Mouse (Mus musculus) midbrain, embryonic 15.5 days (tissue): Measurements from ENCODE around the gene Arpc2. TPM values are rescaled to one million over a fixed set of nuclear protein-coding genes. Genes with fewer than 3 reads are reported as not detected.

Experiments used
- ATAC-seq: fragments of 200-750 bp; cut with Nextera tagmentation; replicated peaks from 2 replicates; pipeline ENCODE4 v1.8.0; 2017; ENCODE audit warnings: moderate TSS enrichment
- H3K27ac ChIP-seq: fragments of 300-500 bp; sonication (generic); 2 replicates; pipeline ENCODE4 v1.5.1; 2015; ENCODE audit warnings: mild to moderate bottlenecking, inconsistent platforms
- H3K27me3 ChIP-seq: fragments of 300-500 bp; sonication (generic); replicated peaks from 2 replicates; pipeline ENCODE4 v1.6.1; 2015; ENCODE audit warnings: inconsistent platforms
- H3K36me3 ChIP-seq: fragments of 300-500 bp; sonication (generic); replicated peaks from 2 replicates; pipeline ENCODE4 v1.6.1; 2015; ENCODE audit warnings: inconsistent platforms
- H3K4me1 ChIP-seq: fragments of 300-500 bp; sonication (generic); 2 replicates; pipeline ENCODE4 v1.6.1; 2015; ENCODE audit warnings: inconsistent platforms
- H3K4me2 ChIP-seq: fragments of 300-500 bp; sonication (generic); 2 replicates; pipeline ENCODE4 v1.6.1; 2015; ENCODE audit warnings: inconsistent platforms, mild to moderate bottlenecking, moderate library complexity
- H3K4me3 ChIP-seq: fragments of 300-500 bp; sonication (generic); 2 replicates; pipeline ENCODE4 v1.5.1; 2015; ENCODE audit warnings: mild to moderate bottlenecking, inconsistent platforms
- H3K9ac ChIP-seq: fragments of 300-500 bp; sonication (generic); 2 replicates; pipeline ENCODE4 v1.6.1; 2015; ENCODE audit warnings: mild to moderate bottlenecking, inconsistent platforms
- H3K9me3 ChIP-seq: fragments of 300-500 bp; sonication (generic); 2 replicates; pipeline ENCODE4 v1.6.1; 2016; ENCODE audit warnings: inconsistent platforms
- WGBS: fragments of 180-500 bp; shearing (Covaris S2); methylation state at CpG from one replicate; pipeline ENCODE4 v1.1.7; 2015; ENCODE audit warnings: mixed read lengths; 5-methylcytosine and 5-hydroxymethylcytosine counted together
- polyA plus RNA-seq: library from polyadenylated mRNA; unstranded; fragments of >200 nt; fragmentation: Nextera tagmentation; extraction: Ambion mirVana; gene quantifications from 2 replicates; pipeline ENCODE4 v1.2.1, GENCODE M21; 2015

Arpc2 gene
- polyA plus RNA-seq, 1 experiment from 2014 or later: 398 TPM

DNA sequence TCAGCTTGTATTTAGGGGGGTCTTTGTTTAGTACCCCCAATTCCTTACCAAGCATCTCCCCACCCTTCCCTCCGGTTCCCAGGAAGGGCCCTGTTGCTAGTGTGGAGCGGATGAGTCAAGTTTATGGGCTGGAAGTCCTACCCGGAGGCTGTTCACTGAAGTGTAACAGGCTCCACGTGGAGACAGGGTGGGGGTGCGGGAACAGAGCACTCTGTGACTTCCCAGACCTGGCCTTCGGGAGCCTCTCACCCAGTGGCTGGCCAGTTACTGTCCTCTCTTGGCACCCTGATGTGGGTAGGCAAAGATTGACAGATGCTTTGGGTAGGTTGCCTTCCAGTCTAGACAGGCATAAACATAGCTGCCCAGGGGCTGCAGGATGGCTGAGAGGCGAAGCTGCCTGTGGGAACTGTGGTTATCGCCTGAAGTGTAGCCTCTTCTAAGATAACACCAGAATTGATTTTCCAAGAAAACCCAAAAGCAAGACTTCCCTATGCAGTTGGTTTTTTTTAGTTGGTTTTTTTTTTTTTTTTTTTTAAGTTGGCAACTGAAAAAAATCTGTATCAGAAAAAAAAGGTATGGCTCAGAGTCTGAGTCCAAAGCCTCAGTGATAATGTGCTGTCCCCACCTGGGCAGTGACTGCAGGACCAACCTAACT, 42.1 kb downstream of the Arpc2 start:
- Histone ChIP-seq H3K27me3 (no peaks in the 10 kb centered on the region), H3K4me2 (no peak overlapping the region), H3K36me3 (peaks cover 31% of the 10 kb centered on the region), H3K4me3 (no peak overlapping the region), H3K9ac (no peak overlapping the region), H3K9me3 (no peaks in the 10 kb centered on the region), H3K4me1 (peaks cover 5% of the 10 kb centered on the region), H3K27ac (no peak overlapping the region)
- WGBS: 55% methylated on average over 8 of the region's 8 CpGs
- no peak for ATAC-seq

DNA sequence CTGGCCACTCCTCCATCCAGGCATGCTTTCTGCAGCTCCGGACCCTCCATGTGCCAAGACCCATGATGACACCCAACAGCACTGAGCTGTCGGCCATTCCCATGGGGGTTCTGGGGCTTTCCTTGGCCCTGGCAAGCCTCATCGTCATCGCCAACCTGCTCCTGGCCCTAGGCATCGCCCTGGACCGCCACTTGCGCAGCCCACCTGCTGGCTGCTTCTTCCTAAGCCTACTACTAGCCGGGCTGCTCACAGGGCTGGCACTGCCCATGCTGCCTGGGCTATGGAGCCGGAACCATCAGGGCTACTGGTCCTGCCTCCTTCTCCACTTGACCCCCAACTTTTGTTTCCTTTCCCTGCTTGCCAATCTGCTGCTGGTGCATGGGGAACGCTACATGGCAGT, 42.7 kb downstream of the Arpc2 start, which contains the start of gene Gpbar1:
Gpbar1 (plus strand) TSS at position 13 of the 400 bp plus-strand sequence.
- no peak within 1 kb of the TSS for H3K4me2 ChIP-seq
- peaks cover 11% of the 10 kb centered on the region for H3K4me1 ChIP-seq
- H3K9me3 ChIP-seq: no peaks in the 10 kb centered on the region
- no peak within 1 kb of the TSS for H3K9ac ChIP-seq
- WGBS: 94% methylated on average over 10 of the region's 10 CpGs
- H3K27me3 ChIP-seq: no peaks in the 10 kb centered on the region
- H3K4me3 ChIP-seq: no peak within 1 kb of the TSS
- no peak within 1 kb of the TSS for H3K27ac ChIP-seq
- peaks cover 31% of the 10 kb centered on the region for H3K36me3 ChIP-seq
- ATAC-seq: no peak

DNA sequence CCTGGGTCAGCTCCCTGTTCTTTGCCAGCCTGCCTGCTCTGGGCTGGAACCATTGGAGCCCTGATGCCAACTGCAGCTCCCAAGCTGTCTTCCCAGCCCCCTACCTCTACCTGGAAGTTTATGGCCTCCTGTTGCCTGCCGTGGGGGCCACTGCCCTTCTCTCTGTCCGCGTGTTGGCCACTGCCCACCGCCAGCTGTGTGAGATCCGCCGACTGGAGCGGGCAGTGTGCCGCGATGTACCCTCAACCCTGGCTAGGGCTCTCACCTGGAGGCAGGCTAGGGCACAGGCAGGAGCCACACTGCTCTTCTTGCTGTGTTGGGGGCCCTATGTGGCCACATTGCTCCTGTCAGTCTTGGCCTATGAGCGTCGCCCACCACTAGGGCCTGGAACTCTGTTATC, 43.1 kb downstream of the Arpc2 start:
- H3K4me2 ChIP-seq: no peak overlapping the region
- H3K9ac ChIP-seq: no peak overlapping the region
- 90% methylated on average over 11 of the region's 11 CpGs for WGBS
- no peak overlapping the region for H3K27ac ChIP-seq
- no peaks in the 10 kb centered on the region for H3K9me3 ChIP-seq
- no peaks in the 10 kb centered on the region for H3K27me3 ChIP-seq
- H3K36me3 ChIP-seq: peaks cover 31% of the 10 kb centered on the region
- peaks cover 15% of the 10 kb centered on the region for H3K4me1 ChIP-seq
- ATAC-seq: no peak
- H3K4me3 ChIP-seq: no peak overlapping the region

DNA sequence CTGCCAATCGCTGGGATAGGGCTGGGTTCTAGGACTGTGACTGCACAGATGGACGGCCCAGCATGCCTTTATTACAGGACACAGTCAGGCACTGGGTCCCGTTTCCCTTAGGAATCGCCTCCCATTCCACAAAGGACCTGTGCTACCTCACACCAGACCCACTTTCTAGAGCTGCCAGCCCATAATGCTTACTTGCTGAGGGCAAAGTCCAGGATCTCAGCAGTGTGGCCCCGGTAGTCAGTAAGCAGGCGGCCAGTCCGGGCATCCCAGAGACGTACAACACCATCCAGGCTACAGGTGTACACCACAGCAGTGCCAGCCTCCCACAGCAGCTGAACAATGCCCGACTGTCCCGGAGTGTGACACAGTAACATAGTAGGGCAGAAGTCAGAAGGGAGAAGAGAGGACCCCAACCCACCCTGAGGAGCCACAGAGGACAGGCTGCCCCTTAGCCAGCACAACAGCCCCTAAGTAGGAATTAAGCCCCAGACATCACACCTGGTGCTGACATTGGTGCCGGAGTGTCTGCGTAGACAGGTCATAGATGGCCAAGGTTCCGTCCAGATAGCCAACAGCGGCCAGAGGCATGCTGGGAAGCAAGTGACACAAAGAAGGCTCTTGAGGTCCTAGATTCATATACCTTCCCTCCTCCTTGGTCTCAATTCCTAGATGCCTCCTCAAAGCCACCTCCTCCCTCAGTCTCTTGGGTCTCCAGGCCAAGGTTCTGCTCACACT, 44.9 kb downstream of the Arpc2 start:
- Histone ChIP-seq H3K9ac (no peak overlapping the region), H3K9me3 (no peaks in the 10 kb centered on the region), H3K4me1 (peaks cover 19% of the 10 kb centered on the region), H3K27ac (no peak overlapping the region), H3K36me3 (peaks cover 31% of the 10 kb centered on the region), H3K27me3 (no peaks in the 10 kb centered on the region), H3K4me2 (no peak overlapping the region), H3K4me3 (no peak overlapping the region)
- 94% methylated on average over 14 of the region's 14 CpGs for WGBS
- ATAC-seq: no peak

DNA sequence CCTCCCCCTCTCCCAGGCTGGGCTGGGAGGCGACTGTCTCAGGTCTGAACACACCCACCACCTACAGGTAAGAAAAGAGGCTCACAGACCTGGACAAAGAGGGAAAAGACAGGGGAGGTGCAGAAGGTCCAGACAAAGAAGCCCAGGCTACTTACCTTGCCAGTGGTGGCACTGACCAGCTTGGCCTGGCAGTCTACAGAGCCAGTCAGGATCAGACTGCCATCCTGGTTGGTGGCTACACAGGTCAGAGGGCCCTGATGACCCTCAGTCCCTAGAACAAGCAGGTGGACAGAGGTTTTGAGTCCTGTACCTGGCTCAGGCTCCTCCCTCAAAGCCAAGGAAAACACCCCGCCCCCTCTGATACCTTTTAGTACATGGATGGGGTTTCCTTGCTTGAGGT, 45.5 kb downstream of the Arpc2 start:
- Histone ChIP-seq H3K4me1 (peaks cover 23% of the 10 kb centered on the region), H3K36me3 (peaks cover 31% of the 10 kb centered on the region), H3K4me2 (no peak overlapping the region), H3K4me3 (no peak overlapping the region), H3K27ac (no peak overlapping the region), H3K9ac (no peak overlapping the region), H3K27me3 (no peaks in the 10 kb centered on the region), H3K9me3 (no peaks in the 10 kb centered on the region)
- ATAC-seq: no peak
- WGBS: 98% methylated on average over 2 of the region's 2 CpGs

DNA sequence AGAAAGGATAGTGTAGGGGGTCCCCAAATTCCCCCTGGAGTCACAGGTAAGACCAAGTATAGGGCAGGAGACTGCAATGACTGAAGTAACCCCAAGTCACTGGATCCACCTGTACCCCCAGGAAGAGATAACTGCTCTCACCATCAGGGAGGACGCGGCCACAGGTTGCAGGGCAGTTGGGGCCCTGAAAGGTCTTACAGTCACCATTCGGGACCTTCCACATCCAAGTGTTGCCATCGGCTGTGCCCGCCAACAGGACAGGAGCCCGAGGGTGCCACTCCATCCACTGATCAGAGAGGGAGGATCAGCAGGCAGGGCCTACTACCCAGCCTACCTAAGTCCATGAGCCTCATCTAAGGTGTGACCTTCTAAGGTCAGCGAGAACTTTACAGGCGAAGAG, 46.0 kb downstream of the Arpc2 start:
- 98% methylated on average over 8 of the region's 8 CpGs for WGBS
- H3K9me3 ChIP-seq: no peaks in the 10 kb centered on the region
- peaks cover 23% of the 10 kb centered on the region for H3K4me1 ChIP-seq
- no peak overlapping the region for H3K27ac ChIP-seq
- H3K27me3 ChIP-seq: no peaks in the 10 kb centered on the region
- peaks cover 31% of the 10 kb centered on the region for H3K36me3 ChIP-seq
- H3K9ac ChIP-seq: no peak overlapping the region
- no peak for ATAC-seq
- H3K4me3 ChIP-seq: no peak overlapping the region
- no peak overlapping the region for H3K4me2 ChIP-seq

DNA sequence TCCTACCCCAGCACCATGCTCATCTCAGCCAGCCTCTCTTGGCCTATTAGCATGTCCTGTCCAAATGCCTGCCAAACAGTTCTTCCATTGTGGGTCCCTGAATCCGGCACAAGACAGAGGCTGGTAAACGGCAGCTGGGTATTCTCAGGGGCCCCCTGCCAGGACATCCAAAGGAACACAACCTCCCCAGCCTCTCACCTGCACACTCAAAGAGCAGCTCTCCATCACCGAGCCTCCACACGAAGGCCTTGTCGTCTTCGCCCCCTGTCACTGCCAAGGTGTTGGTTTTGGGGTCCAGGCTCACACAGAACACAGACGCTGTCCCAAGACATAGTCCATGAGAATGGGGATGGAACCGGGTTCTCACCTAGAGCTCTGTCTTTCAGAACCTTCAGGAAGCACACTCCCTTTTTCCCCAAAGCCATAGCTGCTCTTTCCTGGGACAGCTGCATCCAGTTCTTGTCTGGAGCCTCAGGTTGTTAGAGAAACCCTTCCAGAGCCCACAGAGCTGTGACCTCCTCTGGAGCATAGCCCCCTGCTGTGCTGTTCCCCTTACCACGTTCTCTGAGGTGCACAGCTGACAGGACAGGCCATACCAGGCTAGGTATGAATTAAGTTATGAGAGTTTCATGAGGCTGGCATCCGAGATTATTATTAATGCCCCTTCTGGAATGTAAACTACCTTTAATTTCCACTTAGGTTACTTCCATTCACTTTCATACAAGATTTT, 47.2 kb downstream of the Arpc2 start:
- Histone ChIP-seq H3K27ac (no peak overlapping the region), H3K9ac (no peak overlapping the region), H3K9me3 (no peaks in the 10 kb centered on the region), H3K4me2 (peak overlapping the region; percentile 76; the same call in 1 of the 2 replicates), H3K4me1 (peaks cover 23% of the 10 kb centered on the region), H3K36me3 (peaks cover 31% of the 10 kb centered on the region), H3K4me3 (no peak overlapping the region), H3K27me3 (no peaks in the 10 kb centered on the region)
- 85% methylated on average over 10 of the region's 10 CpGs for WGBS
- ATAC-seq: no peak

DNA sequence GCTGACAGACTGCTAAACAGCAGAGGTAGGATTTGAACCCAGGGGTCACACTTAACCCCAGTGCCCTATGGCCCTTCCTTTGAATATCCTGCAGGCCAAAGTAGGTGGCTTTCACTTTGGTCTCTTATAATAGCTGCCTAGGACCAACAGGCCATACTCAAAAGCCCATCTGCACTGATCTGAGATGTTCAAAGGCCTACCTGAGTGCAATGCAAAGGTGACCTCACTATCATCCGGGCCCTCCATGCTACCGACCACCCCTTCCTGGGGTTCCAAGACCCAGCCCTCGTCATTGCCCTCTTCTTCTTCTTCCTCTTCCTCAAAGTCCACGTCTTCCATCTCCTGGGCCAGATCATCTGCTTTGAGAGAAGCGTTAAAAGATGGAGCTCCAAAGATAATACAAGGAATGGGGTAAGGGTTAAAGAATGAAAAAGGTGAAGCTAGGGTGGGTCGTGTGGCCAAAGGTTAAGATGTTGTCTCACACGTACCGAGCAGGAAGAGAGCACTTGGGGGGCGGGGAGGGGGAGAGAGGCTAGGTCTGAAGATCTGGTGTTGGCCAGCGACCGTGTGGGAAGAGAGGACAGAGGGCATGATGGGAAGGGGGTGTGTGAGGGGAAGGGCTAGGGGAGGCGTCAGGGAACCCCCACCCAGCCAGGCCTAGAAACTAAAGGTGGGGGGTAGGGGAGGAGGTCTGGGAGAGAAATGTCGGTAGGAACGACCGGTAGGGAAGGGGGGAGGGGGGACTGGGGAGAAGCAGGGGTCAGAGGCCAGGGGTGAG, 48.0 kb downstream of the Arpc2 start:
- Histone ChIP-seq H3K9ac (peak overlapping the region; percentile 78), H3K4me3 (peak overlapping the region; percentile 95), H3K36me3 (peaks cover 31% of the 10 kb centered on the region), H3K4me2 (peak overlapping the region; percentile 76), H3K27me3 (no peaks in the 10 kb centered on the region), H3K27ac (peak overlapping the region; percentile 85), H3K4me1 (peaks cover 23% of the 10 kb centered on the region), H3K9me3 (no peaks in the 10 kb centered on the region)
- WGBS: 17% methylated on average over 15 of the region's 15 CpGs
- peak; percentile 64 for ATAC-seq

DNA sequence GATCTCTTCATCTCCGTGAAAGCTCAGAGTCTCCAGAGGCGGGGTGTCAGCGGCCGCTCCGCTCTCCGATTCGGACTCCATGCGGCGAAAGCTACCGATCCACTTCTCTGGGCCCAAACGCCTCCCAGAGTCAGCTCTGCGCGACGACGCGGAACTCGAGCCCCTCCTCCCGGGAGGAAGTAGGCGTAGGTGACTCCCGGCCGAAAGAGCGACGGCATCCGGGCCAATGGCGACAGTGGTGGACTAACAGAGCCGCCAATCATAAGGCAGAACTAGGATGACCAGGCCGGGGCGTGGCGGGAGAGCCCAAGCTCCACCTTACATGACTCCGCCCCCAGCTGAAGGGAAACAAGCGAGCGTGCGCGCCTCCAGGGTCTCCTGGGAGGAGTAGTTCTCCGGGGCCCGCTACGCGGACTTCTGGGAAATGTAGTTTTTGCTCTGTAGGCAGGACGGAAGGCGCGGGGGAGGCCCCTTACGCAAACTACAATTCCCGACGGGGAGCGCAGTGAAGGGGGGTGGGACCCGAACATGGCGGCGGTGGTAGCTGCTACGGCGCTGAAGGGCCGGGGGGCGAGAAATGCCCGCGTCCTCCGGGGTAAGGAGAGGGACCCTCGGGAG, 48.8 kb downstream of the Arpc2 start, which contains the start of the genes Aamp and Pnkd:
Aamp (minus strand) TSS at position 196 of the 618 bp plus-strand sequence.
Pnkd (plus strand) TSS at position 388 of the 618 bp plus-strand sequence.
- under 1% methylated on average over 56 of the region's 56 CpGs for WGBS
- Histone ChIP-seq H3K27ac (peak within 1 kb of the TSS; percentile 85), H3K27me3 (no peaks in the 10 kb centered on the region), H3K4me3 (peak within 1 kb of the TSS; percentile 95), H3K36me3 (peaks cover 28% of the 10 kb centered on the region), H3K9ac (peak within 1 kb of the TSS; percentile 78), H3K4me2 (peak within 1 kb of the TSS; percentile 76), H3K9me3 (no peaks in the 10 kb centered on the region), H3K4me1 (peaks cover 23% of the 10 kb centered on the region)
- peak; percentile 98 for ATAC-seq

DNA sequence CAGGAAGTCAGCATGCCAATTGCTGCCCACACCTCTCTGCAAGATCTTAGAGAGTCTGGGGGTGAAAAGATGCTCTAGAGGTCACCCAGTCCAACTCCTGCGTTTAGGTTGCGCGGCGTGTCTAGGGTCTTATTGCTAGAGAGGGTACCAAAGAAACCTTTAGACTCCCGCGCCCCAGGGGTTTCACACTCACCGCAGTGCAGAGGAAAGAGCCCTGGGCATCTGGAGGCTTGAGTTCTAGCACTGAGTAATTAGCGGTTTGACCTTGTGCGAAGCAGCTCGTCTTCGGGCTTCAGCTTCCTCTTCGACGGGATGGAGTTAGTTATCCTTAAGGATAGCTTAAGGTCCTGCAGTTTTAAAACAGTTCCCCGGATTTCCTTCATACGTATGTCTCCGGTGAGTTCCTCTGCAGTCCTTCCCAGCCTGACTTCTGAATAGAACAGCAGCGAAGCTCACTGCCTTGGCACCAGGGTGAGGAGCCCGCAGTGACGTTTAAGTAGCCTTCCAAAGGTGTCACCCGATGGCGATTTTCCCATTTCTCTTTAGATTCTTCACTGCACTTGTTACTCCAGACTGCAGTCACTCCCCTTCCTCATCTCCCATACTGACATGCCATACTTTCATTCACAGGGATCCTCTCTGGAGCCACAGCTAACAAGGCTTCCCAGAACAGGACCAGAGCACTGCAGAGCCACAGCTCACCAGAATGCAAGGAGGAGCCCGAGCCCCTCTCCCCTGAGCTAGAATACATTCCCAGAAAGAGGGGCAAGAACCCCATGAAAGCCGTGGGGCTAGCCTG, 49.5 kb downstream of the Arpc2 start:
- H3K4me2 ChIP-seq: peak overlapping the region; percentile 74
- H3K4me3 ChIP-seq: peak overlapping the region; percentile 95

More for the DNA sequence above, 49.5 kb downstream of the Arpc2 start:
- Histone ChIP-seq H3K36me3 (peaks cover 21% of the 10 kb centered on the region), H3K9ac (peak overlapping the region; percentile 56), H3K9me3 (no peaks in the 10 kb centered on the region), H3K4me1 (peaks cover 23% of the 10 kb centered on the region), H3K27me3 (no peaks in the 10 kb centered on the region), H3K27ac (peak overlapping the region; percentile 18; the same call in 1 of the 2 replicates)
- WGBS: 4% methylated on average over 23 of the region's 23 CpGs
- no peak; the same call in 1 of the 2 replicates for ATAC-seq
